Mouse (Mus musculus) c-Kit-positive CD71-positive TER-119-positive erythroid progenitor cells, embryonic 14.5 days (primary cell): ENCODE results near the gene Ccdc141.

Experiments used
- DNase-seq: peaks from one replicate; pipeline ENCODE4 v3.0.0-alpha.2; 2013; ENCODE audit warnings: low spot score

Gene Ccdc141

GRCm38 (mm10) chr2:77170633-77171105 is at the start of gene Ccdc141:
Gene Ccdc141 (minus strand): TSS chr2:77170636.
- no peak for DNase-seq

GRCm38 (mm10) chr2:77212885-77213284 is 42.4 kb upstream of the Ccdc141 start:
- no peak for DNase-seq

GRCm38 (mm10) chr2:77206951-77207350 is 36.5 kb upstream of the Ccdc141 start:
- DNase-seq, result no peak

- DNase-seq, result peak; percentile 27
Measured at GRCm38 (mm10) chr2:77203916-77204315, 33.5 kb upstream of the Ccdc141 start.

GRCm38 (mm10) chr2:77201900-77202299 is 31.5 kb upstream of the Ccdc141 start:
- no peak for DNase-seq

GRCm38 (mm10) chr2:77200958-77201614 is 30.6 kb upstream of the Ccdc141 start:
- DNase-seq, result peak; percentile 49

GRCm38 (mm10) chr2:77200379-77200778 is 29.9 kb upstream of the Ccdc141 start:
- no peak for DNase-seq

- no peak for DNase-seq
Measured at GRCm38 (mm10) chr2:77198246-77198645, 27.8 kb upstream of the Ccdc141 start.

- DNase-seq, result no peak
Measured at GRCm38 (mm10) chr2:77196819-77197218, 26.4 kb upstream of the Ccdc141 start.

GRCm38 (mm10) chr2:77195056-77195455 is 24.6 kb upstream of the Ccdc141 start:
- no peak for DNase-seq

GRCm38 (mm10) chr2:77191811-77192210 is 21.4 kb upstream of the Ccdc141 start:
- DNase-seq, result no peak

- no peak for DNase-seq
Measured at GRCm38 (mm10) chr2:77190891-77191290, 20.5 kb upstream of the Ccdc141 start.

GRCm38 (mm10) chr2:77190301-77190700 is 19.9 kb upstream of the Ccdc141 start:
- DNase-seq, result no peak

- no peak for DNase-seq
Measured at GRCm38 (mm10) chr2:77189671-77190070, 19.2 kb upstream of the Ccdc141 start.

GRCm38 (mm10) chr2:77187501-77187900 is 17.1 kb upstream of the Ccdc141 start:
- no peak for DNase-seq

GRCm38 (mm10) chr2:77186912-77187311 is 16.5 kb upstream of the Ccdc141 start:
- no peak for DNase-seq

- DNase-seq, result no peak
Measured at GRCm38 (mm10) chr2:77184049-77184571, 13.7 kb upstream of the Ccdc141 start.

GRCm38 (mm10) chr2:77183646-77184045 is 13.2 kb upstream of the Ccdc141 start:
- no peak for DNase-seq

- DNase-seq, result no peak
Measured at GRCm38 (mm10) chr2:77182996-77183380, 12.6 kb upstream of the Ccdc141 start.

- no peak for DNase-seq
Measured at GRCm38 (mm10) chr2:77182271-77182995, 12.0 kb upstream of the Ccdc141 start.

- DNase-seq, result peak; percentile 68
Measured at GRCm38 (mm10) chr2:77177472-77177871, 7.0 kb upstream of the Ccdc141 start.

- DNase-seq, result peak; percentile 78
Measured at GRCm38 (mm10) chr2:77176413-77176812, 6.0 kb upstream of the Ccdc141 start.

- no peak for DNase-seq
Measured at GRCm38 (mm10) chr2:77175411-77175810, 5.0 kb upstream of the Ccdc141 start.
